ENCODE assay signal across 18 mouse cellular contexts in genomic region chr15:77020136-77020535, GRCm38 (mm10). TPM values are rescaled to one million over a fixed set of nuclear protein-coding genes. Genes with fewer than 3 reads are reported as not detected.
"Had no signal": no experiment of that assay in that cellular context is flagged by ENCODE, and none has a peak within 500 bp of the region (broad histone marks: within the 10 kb centered on the region; RNA-seq: fewer than 3 reads in every experiment).

No protein-coding gene starts in this region.

- H3K4me2 ChIP-seq: limb, embryonic 12.5 days; liver, embryonic 13.5 days; lung, embryonic 15.5 days; midbrain, embryonic 12.5 days; neural tube, embryonic 15.5 days had no signal

- ATAC-seq: liver, postnatal 0 days; midbrain, embryonic 16.5 days had no signal

- H3K27ac ChIP-seq: layer of hippocampus, adult 2 months; limb, embryonic 12.5 days; liver, embryonic 13.5 days; lung, embryonic 15.5 days; midbrain, embryonic 12.5 days; neural tube, embryonic 15.5 days had no signal

- H3K36me3 ChIP-seq: limb, embryonic 12.5 days; liver, embryonic 13.5 days; lung, embryonic 15.5 days; midbrain, embryonic 12.5 days; neural tube, embryonic 15.5 days had no signal

- H3K9me3 ChIP-seq: liver, embryonic 13.5 days; lung, embryonic 15.5 days; midbrain, embryonic 12.5 days; neural tube, embryonic 15.5 days had no signal

- DNase-seq: kidney, postnatal 10 days; kidney, postnatal 4 days; liver; liver, embryonic 13.5 days; liver, postnatal 0 days; right cerebral cortex, adult 18-20 months; right cerebral cortex, postnatal 25 days; thymus, postnatal 4 days had no signal

- H3K4me3 ChIP-seq: layer of hippocampus, adult 2 months; limb, embryonic 12.5 days; liver, embryonic 13.5 days; lung, embryonic 15.5 days; midbrain, embryonic 12.5 days; neural tube, embryonic 15.5 days had no signal

- H3K4me1 ChIP-seq: limb, embryonic 12.5 days; liver, embryonic 13.5 days; midbrain, embryonic 12.5 days; neural tube, embryonic 15.5 days had no signal

- H3K27me3 ChIP-seq: limb, embryonic 12.5 days; liver, embryonic 13.5 days; neural tube, embryonic 15.5 days had no signal

- H3K9ac ChIP-seq: limb, embryonic 12.5 days; liver, embryonic 13.5 days; liver, postnatal 0 days; lung, embryonic 15.5 days; midbrain, embryonic 12.5 days; neural tube, embryonic 15.5 days had no signal

RNA-seq across cellular contexts. Expression of gene Apol6, which starts 24.4 kb away (rescaled TPM):
- total RNA-seq: layer of hippocampus, adult 2 months; megakaryocyte-erythroid progenitor cell, adult 5-6 weeks had no signal
- polyA plus RNA-seq: limb, embryonic 12.5 days; liver, postnatal 0 days; lung, embryonic 15.5 days; midbrain, embryonic 12.5 days; midbrain, embryonic 16.5 days; neural tube, embryonic 11.5 days; neural tube, embryonic 15.5 days had no signal

RNA-seq across cellular contexts. Expression of gene Mb, which starts 30.3 kb away (rescaled TPM):
- total RNA-seq: left cerebral cortex, postnatal 36 days; megakaryocyte-erythroid progenitor cell, adult 5-6 weeks had no signal
- polyA plus RNA-seq: midbrain, embryonic 12.5 days; small intestine, adult 2 months had no signal
